Mouse (Mus musculus) common myeloid progenitor, adult 5-6 weeks (primary cell): ENCODE results near the gene Trip12. TPM values are rescaled to one million over a fixed set of nuclear protein-coding genes. Genes with fewer than 3 reads are reported as not detected.

ENCODE experiments used
- ATAC-seq: replicated peaks from 2 replicates; pipeline ENCODE4 v1.8.0; 2016; ENCODE audit warnings: low read depth, mild to moderate bottlenecking, moderate TSS enrichment, inconsistent platforms; ENCODE audit not compliant: poor library complexity, severe bottlenecking
- total RNA-seq: library from RNA; stranded (forward); fragments of 200-1000, 187-1606 nt; gene quantifications from 2 replicates; pipeline ENCODE4 v1.2.3, GENCODE M21; 2017

Gene Trip12
- total RNA-seq, 1 experiment from 2014 or later = 277 TPM

DNA sequence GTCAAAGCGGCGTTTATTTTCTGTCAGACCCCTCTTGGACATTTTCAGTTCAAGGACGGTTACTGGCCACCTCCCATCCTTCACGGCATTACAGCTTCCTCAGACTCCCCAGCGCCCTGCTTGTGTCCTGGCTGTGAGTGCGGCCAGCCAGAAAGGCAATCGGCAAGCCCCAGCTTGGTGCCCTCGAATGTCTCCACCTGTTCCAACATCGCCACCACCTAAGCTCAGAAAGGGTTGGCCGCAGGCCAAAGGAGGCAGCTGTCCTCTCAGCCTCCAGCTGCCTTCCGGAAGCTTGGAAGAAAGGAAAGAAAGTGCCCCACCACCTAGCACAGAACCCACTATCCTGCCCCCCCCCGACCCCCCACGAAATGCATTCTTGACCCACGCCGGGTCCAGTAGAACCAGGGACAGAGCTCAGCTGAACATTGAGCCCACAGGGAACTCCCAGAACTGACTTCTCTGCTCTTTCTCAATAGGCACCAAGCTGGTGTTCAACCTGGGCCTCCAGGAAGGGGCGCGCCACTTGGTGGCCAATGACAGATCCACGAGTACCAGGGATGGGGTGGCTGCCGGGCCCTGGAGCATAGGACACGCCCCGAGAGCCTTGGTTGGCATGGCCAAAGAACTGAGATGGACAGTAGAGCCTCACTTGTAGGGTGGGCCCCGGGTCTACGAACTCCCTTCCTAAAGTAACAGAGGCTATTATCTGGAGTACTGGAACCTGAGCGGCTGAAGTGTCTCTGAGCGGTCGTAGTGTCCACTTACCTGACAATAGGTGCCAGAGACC lies 145.4 kb downstream of the Trip12 start:
- ATAC-seq = no peak

DNA sequence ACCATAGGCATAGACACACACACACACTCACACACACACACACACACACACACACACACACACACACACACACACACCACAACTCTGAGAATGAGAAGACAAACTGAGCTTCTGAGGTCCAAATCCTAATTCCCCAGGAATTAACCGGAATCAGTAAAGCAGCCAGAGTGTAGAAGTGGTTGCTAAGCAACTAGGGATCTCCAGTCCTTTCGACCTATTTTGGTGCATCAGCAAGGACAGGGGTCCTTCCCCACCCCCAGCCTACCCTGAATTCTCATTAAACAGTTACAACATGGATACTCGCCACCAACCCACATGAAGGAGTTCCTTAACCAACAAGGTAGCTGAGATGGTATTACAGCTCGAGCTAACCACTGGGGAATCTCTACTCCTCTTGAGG lies 162.4 kb downstream of the Trip12 start:
- no peak for ATAC-seq

Other genes with a start within 250 kb of the Trip12 start
- not detected in 2 replicates for gene Dner, start 144.3 kb downstream of the Trip12 start, total RNA-seq
- 2.5 and 4.5 TPM in 2 replicates for gene Fbxo36, start 675 bp downstream of the Trip12 start, total RNA-seq
- not detected in 2 replicates for gene Slc16a14, start 94.6 kb upstream of the Trip12 start, total RNA-seq